Mouse (Mus musculus): ENCODE measurements around the gene Tnfrsf1a. TPM values are rescaled to one million over a fixed set of nuclear protein-coding genes. Genes with fewer than 3 reads are reported as not detected.

The Tnfrsf1a gene
- polyA plus RNA-seq, 1 experiment from 2014 or later: 109 TPM

GRCm38 (mm10) chr6:125307091-125307490, 42.1 kb upstream of the Tnfrsf1a start:
- Histone ChIP-seq H3K9ac (ENCODE audit: low read depth, low read length) (no peak overlapping the region), H3K27ac (ENCODE audit: low read depth, low read length) (no peak overlapping the region), H3K9me3 (ENCODE audit: control insufficient read depth) (no peaks in the 10 kb centered on the region), H3K4me1 (replicated peaks; ENCODE audit: control insufficient read depth, insufficient read depth, low read length) (peaks cover 5% of the 10 kb centered on the region), H3K36me3 (ENCODE audit: control insufficient read depth, insufficient read depth) (peaks cover 52% of the 10 kb centered on the region), H3K27me3 (replicated peaks; ENCODE audit: control insufficient read depth, insufficient read depth, low read length) (no peaks in the 10 kb centered on the region), H3K4me3 (ENCODE audit: low read depth, low read length) (no peak overlapping the region), H3K4me2 (replicated peaks; ENCODE audit: low read depth) (no peak overlapping the region)
- no peak for TF ChIP-seq CTCF (IDR thresholded peaks at IDR 0.05; ENCODE audit: low read depth)
- ATAC-seq: no peak; the same call in 1 of the 2 replicates
- WGBS: 90% methylated on average over 5 of the region's 5 CpGs

GRCm38 (mm10) chr6:125308921-125309320, 40.2 kb upstream of the Tnfrsf1a start:
- 39% methylated on average over 13 of the region's 13 CpGs for WGBS

GRCm38 (mm10) chr6:125309406-125309805, 39.8 kb upstream of the Tnfrsf1a start:
- H3K9ac ChIP-seq (ENCODE audit: low read depth, low read length): no peak overlapping the region
- 67% methylated on average over 5 of the region's 5 CpGs for WGBS
- H3K4me2 ChIP-seq (replicated peaks; ENCODE audit: low read depth): no peak overlapping the region
- no peak for ATAC-seq
- TF ChIP-seq CTCF (IDR thresholded peaks at IDR 0.05; ENCODE audit: low read depth): no peak
- H3K4me1 ChIP-seq (replicated peaks; ENCODE audit: control insufficient read depth, insufficient read depth, low read length): peaks cover 17% of the 10 kb centered on the region
- no peaks in the 10 kb centered on the region for H3K27me3 ChIP-seq (replicated peaks; ENCODE audit: control insufficient read depth, insufficient read depth, low read length)
- no peak overlapping the region for H3K27ac ChIP-seq (ENCODE audit: low read depth, low read length)
- H3K9me3 ChIP-seq (ENCODE audit: control insufficient read depth): no peaks in the 10 kb centered on the region
- H3K36me3 ChIP-seq (ENCODE audit: control insufficient read depth, insufficient read depth): peaks cover 53% of the 10 kb centered on the region
- no peak overlapping the region for H3K4me3 ChIP-seq (ENCODE audit: low read depth, low read length)

More at GRCm38 (mm10) chr6:125308921-125309320, 40.2 kb upstream of the Tnfrsf1a start:
- Histone ChIP-seq H3K27me3 (replicated peaks; ENCODE audit: control insufficient read depth, insufficient read depth, low read length) (no peaks in the 10 kb centered on the region), H3K4me3 (ENCODE audit: low read depth, low read length) (no peak overlapping the region), H3K36me3 (ENCODE audit: control insufficient read depth, insufficient read depth) (peaks cover 53% of the 10 kb centered on the region), H3K4me1 (replicated peaks; ENCODE audit: control insufficient read depth, insufficient read depth, low read length) (peaks cover 13% of the 10 kb centered on the region), H3K9me3 (ENCODE audit: control insufficient read depth) (no peaks in the 10 kb centered on the region), H3K27ac (ENCODE audit: low read depth, low read length) (no peak overlapping the region), H3K4me2 (replicated peaks; ENCODE audit: low read depth) (no peak overlapping the region), H3K9ac (ENCODE audit: low read depth, low read length) (no peak overlapping the region)
- no peak for ATAC-seq
- TF ChIP-seq CTCF (IDR thresholded peaks at IDR 0.05; ENCODE audit: low read depth): no peak

- no peak for TF ChIP-seq CTCF (IDR thresholded peaks at IDR 0.05; ENCODE audit: low read depth)
- Histone ChIP-seq H3K36me3 (ENCODE audit: control insufficient read depth, insufficient read depth) (peaks cover 41% of the 10 kb centered on the region), H3K27ac (ENCODE audit: low read depth, low read length) (no peak overlapping the region), H3K4me2 (replicated peaks; ENCODE audit: low read depth) (peak overlapping the region; percentile 91), H3K4me1 (replicated peaks; ENCODE audit: control insufficient read depth, insufficient read depth, low read length) (peaks cover 20% of the 10 kb centered on the region), H3K4me3 (ENCODE audit: low read depth, low read length) (peak overlapping the region; percentile 76), H3K27me3 (replicated peaks; ENCODE audit: control insufficient read depth, insufficient read depth, low read length) (no peaks in the 10 kb centered on the region), H3K9ac (ENCODE audit: low read depth, low read length) (peak overlapping the region; percentile 91), H3K9me3 (ENCODE audit: control insufficient read depth) (no peaks in the 10 kb centered on the region)
- 77% methylated on average over 9 of the region's 9 CpGs for WGBS
- no peak for ATAC-seq
Observed at GRCm38 (mm10) chr6:125312171-125312570, 37.0 kb upstream of the Tnfrsf1a start.

- Histone ChIP-seq H3K9ac (ENCODE audit: low read depth, low read length) (peak overlapping the region; percentile 91), H3K27me3 (replicated peaks; ENCODE audit: control insufficient read depth, insufficient read depth, low read length) (no peaks in the 10 kb centered on the region), H3K9me3 (ENCODE audit: control insufficient read depth) (no peaks in the 10 kb centered on the region), H3K4me3 (ENCODE audit: low read depth, low read length) (peak overlapping the region; percentile 76), H3K4me2 (replicated peaks; ENCODE audit: low read depth) (peak overlapping the region; percentile 91), H3K36me3 (ENCODE audit: control insufficient read depth, insufficient read depth) (peaks cover 35% of the 10 kb centered on the region), H3K4me1 (replicated peaks; ENCODE audit: control insufficient read depth, insufficient read depth, low read length) (peaks cover 20% of the 10 kb centered on the region), H3K27ac (ENCODE audit: low read depth, low read length) (peak overlapping the region; percentile 92)
- ATAC-seq: no peak
- TF ChIP-seq CTCF (IDR thresholded peaks at IDR 0.05; ENCODE audit: low read depth): no peak
- 20% methylated on average over 22 of the region's 22 CpGs for WGBS
Observed at GRCm38 (mm10) chr6:125312581-125313355, 36.4 kb upstream of the Tnfrsf1a start.

GRCm38 (mm10) chr6:125313546-125314230, 35.5 kb upstream of the Tnfrsf1a start, which contains the start of gene Ltbr:
Gene Ltbr (minus strand): TSS chr6:125313885.
- peak; percentile 97 for ATAC-seq
- Histone ChIP-seq H3K4me1 (replicated peaks; ENCODE audit: control insufficient read depth, insufficient read depth, low read length) (peaks cover 20% of the 10 kb centered on the region), H3K4me3 (ENCODE audit: low read depth, low read length) (peak within 1 kb of the TSS; percentile 76), H3K9ac (ENCODE audit: low read depth, low read length) (peak within 1 kb of the TSS; percentile 91), H3K36me3 (ENCODE audit: control insufficient read depth, insufficient read depth) (peaks cover 29% of the 10 kb centered on the region), H3K4me2 (replicated peaks; ENCODE audit: low read depth) (peak within 1 kb of the TSS; percentile 91), H3K27ac (ENCODE audit: low read depth, low read length) (peak within 1 kb of the TSS; percentile 92), H3K27me3 (replicated peaks; ENCODE audit: control insufficient read depth, insufficient read depth, low read length) (no peaks in the 10 kb centered on the region), H3K9me3 (ENCODE audit: control insufficient read depth) (no peaks in the 10 kb centered on the region)
- WGBS: under 1% methylated on average over 44 of the region's 46 CpGs
- no peak; the same call in 1 of the 2 replicates for TF ChIP-seq CTCF (IDR thresholded peaks at IDR 0.05; ENCODE audit: low read depth)

Data from intestine, postnatal 0 days (tissue).